Mouse (Mus musculus): ENCODE measurements around the gene Hoxa10.

GRCm38 (mm10) chr6:52227470-52228222 lies 13.0 kb downstream of the Hoxa10 start:
- no peak for TF ChIP-seq CTCF (IDR thresholded peaks at IDR 0.05; ENCODE audit: low read depth)
- no peak for TF ChIP-seq EP300 (IDR thresholded peaks at IDR 0.05; ENCODE audit: low read depth)
